Mouse (Mus musculus) layer of hippocampus, postnatal 14 days (tissue): ENCODE data around the gene Fosb. TPM values are rescaled to one million over a fixed set of nuclear protein-coding genes. Genes with fewer than 3 reads are reported as not detected.

Experiments used
- DNase-seq, 2 experiments: peaks; one replicate each; pipeline ENCODE4 v3.0.0; 2021 to 2022; ENCODE audit warnings: low spot score in 2 of 2, mixed read lengths in 1 of 2
- total RNA-seq, 2 experiments: library from RNA; stranded (reverse); gene quantifications; 2 replicates each; pipeline ENCODE4 v1.2.3; 2021

The Fosb gene
- total RNA-seq, 2 experiments from 2014 or later: 6.1 to 6.5 TPM

GRCm38 (mm10) chr7:19307739-19308453 is 2.0 kb downstream of the Fosb start:
- peak in 1 of 2 experiments; percentile 77 for DNase-seq

- DNase-seq: no peak
These were observed 2.8 kb downstream of the Fosb start for GRCm38 (mm10) chr7:19306819-19307738.

DNA sequence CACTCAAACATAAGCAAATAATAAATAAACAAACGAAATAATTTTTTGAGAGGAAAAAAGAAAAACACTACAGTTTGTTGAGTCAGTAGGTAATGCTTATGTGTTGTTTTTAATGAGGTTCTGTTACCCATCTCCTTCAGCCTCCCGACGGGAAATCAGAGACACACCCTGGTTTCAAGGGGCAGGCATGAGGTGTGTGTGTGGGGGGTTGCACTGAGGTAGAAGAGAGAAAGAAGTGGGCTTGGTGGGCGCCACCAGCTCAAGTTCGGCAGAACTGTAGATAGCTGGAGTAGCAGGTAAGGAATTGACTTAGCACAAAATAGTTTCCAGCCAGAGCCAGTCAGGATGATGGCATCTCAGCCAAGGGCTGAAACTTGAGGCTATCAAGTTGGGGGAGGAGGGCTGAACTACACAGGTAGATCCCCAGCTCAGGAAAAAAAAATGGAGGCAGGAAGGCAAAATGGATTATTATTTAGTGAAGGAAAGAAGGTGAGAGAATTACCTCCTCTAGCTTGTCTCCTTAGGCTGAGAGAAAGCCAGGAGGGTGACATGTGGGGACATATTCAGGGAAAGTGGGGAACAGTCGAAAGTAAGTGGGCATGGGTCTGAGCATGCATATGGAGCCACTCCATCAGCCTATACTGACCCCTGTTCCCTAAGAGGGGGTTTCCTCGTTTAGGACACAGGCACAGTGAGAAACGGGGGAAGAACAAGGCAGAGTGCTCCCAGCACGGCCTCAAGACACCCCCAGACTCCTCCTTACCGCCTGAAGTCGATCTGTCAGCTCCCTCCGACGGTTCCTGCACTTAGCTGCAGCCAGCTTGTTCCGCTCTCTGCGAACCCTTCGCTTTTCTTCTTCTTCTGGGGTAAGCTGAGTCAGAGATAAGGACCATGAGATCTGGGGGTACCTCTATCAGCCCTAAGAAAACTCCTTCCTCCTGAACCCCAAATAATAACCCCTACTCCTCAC is 3.8 kb downstream of the Fosb start:
- DNase-seq: no peak

GRCm38 (mm10) chr7:19305413-19305735 is 4.5 kb downstream of the Fosb start:
- DNase-seq: no peak

- no peak for DNase-seq
These were observed 5.1 kb downstream of the Fosb start for GRCm38 (mm10) chr7:19304501-19305412.

DNA sequence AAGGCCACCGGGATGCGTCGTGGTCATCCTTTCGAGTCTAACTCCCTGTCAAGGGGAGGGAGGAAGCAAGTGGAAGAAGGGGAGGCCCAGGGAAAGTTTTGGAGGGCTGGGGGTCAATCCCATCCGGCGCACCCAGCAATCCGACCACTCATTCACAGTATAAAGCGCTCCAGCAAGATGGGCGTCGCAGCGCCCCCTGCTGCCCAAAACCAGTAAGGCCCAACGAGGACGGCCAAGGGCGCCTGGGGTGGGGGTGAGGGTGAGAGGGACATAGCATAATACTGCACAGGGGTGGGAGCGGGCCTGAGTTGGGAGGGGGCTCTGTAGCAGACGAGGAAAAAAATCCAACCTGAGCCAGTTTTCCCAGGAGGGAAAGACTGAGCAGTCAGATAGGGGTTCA is 6.1 kb downstream of the Fosb start:
- peak in 1 of 2 experiments; percentile 59 for DNase-seq

DNA sequence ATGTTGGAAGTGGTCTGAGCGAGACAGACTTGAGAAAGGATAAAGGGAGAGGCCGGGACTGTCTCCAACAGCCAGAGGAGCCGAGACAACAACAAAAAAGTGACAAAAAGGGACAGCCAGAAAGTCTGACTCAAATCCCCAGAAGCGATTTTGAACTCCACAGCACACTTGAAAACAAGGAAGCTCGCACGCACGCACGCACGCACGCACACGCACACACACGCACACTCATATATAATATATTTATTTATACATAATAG is 6.9 kb downstream of the Fosb start:
- no peak for DNase-seq

DNA sequence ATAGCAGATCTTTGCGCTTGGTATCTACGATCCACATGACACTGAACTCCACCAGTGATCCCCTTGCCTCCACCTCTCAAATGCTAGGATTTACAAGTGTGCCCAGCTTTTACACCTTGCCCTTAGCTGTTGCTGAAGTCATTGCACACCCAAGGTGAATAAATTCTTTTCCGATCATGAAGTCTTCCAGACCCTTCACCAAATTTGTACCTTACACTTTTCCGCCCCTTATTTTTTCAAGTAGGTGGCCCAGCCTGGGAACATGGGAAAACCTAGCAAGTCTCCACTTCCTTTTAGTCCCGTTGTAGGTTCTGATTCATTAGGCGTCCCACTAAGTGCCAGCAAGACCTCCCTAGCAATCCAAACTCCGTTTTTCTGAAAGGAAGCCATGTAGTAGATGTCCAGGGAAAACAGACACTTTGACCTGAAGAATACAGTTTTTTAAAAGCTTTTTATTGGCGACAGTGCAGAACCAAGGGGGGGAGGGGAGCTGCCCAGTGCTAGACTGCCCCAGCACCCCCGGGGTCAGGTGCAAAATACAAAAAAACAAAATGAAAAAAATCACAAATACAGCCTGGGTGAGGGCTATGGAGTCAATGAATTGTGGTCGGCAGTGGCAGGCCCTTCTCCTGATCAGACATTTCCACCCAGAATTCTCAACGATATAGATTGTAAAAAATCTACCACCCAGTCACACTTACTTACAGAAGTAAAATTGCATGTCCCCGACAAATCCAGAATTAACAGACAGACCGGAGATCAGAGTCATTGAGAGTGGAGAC is 7.4 kb downstream of the Fosb start:
- no peak for DNase-seq

GRCm38 (mm10) chr7:19301461-19302263 is 8.2 kb downstream of the Fosb start:
- no peak for DNase-seq

- peak; percentile 81 to 86 for DNase-seq
These were observed 9.1 kb downstream of the Fosb start for GRCm38 (mm10) chr7:19300501-19301421.

DNA sequence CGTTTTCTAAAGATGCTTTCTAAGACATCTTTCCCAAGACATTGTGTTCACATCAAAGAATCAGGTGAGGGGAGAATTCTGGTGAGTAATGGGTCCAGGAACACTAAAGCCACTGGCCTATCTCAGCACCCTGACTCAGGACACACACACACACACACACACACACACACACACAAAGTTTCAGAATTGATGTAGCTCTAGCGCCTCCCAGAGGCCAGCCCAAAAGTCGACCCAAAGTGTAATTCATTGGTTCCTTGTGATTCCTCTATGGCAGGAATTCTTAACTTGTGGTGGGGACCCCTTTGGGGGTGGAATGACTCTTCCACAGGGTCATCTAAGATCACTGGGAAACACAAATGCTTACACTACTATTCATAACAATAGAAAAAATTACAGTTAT is 10.7 kb downstream of the Fosb start:
- peak in 1 of 2 experiments; percentile 52 for DNase-seq

DNA sequence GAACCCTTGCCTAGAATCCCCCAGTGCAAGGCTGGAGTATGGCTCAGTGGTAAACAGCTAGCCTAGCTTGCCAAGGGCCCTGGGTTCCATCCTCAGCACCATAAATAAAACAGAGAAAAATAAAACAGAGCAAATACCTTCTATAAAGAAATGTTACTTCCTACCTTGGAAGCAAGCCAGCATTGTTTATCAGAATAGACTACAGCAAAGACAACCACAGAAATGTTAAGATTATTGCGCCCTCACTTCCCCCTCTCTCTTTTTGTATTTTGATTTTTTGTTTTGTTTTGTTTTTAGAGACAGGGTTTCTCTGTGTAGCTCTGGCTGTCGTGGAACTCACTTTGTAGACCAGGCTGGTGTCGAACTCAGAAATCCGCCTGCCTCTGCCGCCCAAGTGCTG is 12.1 kb downstream of the Fosb start:
- DNase-seq: no peak

DNA sequence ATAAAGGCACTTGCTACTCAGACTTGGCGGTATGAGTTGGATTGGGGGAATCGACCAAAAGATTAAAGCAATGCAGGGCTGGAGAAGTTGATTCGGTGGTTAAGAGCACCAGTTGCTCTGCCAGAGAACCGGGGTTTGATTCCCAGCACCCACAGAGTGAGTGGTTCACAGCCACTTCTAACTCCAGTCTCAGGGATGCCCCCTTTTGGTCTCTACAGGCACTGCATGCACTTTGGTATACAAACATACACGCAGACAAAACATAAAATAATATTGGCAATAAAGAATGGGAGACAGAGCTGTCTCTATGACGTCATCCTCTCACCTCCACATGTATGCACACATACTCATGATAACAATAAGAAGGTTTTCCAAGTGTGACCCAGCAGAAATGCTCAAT is 12.8 kb downstream of the Fosb start:
- no peak for DNase-seq

DNA sequence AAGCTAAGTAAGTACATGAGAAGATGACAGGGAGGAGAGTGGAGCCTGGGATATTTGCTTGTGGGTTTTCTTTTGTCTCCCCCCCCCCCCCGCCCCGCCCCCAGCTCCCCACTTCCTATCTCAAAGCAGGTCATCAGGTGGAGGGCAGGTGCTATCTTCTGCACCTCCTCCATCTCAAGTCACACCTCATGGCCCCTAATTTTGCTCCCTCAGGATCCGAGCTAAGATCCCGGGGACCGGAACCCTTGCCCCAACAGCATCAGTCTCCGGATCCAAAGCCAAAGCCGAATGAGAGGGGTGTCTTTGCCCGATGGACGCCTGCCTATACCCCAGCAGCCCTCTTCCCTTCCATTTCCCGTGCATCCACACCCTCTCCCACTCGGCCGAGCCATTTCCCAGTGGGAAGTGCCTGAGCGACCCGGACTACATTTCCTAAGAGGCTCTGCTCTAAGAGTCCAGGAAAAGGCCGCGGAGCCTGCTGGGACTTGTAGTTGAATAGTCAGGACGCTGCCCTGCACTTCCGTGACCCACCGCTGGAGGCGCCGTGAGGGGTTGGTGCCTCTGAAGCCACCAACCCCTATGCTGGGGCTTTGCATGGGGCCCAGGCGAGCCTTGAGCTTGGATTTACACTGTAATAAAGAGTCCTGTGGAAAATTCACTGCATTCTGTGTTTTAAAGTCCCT is 14.2 kb downstream of the Fosb start:
- peak; percentile 94 to 97 for DNase-seq

DNA sequence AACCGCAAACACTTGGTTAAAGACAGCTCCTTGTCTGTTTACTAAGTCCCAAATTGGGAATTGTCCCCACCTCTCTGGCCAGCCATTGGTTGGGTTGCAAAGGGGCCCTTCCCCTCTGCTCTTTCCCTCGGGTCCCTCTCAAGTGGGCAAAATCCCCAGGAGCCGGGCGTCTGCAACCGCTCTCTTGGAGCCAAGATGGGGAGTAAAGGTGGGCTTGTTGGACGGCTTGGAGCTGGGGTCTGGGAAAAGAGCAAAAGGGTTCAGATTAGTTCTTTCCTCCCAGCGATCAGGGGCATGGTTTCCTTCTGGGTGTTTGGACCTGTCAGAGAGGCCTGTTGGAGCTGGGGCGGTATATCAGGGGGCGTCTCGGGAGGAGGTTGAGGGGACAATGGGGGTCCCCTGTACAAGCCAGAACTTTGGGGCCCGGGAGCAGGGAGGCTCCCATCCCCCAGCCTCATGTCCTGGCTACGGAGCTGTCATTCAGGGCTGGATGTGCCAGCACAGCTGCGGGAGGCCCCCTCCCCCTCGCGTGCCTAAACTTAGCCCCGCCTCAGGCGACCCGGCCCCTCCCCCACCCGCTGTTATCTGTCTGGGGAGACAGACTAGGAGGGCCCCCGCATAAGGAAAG is 18.8 kb downstream of the Fosb start:
- no peak for DNase-seq

DNA sequence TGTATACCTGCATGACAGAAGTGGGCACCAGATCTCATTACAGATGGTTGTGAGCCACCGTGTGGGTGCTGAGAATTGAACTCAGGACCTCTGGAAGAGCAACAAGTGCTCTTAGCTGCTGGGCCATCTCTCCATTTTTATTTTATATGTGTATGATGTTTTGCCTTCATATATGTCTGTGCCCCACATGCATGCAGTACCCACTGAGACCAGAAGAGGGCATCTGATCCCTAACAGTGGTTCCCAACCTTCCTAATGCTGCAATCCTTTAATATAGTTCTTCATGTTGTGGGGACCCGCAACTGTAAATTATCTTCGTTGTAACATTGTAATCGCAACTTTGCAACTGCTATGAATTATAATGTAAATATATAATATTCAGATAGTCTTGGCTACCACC is 25.1 kb downstream of the Fosb start:
- DNase-seq: peak; percentile 53 to 68

GRCm38 (mm10) chr7:19283406-19283804 is 26.4 kb downstream of the Fosb start:
- DNase-seq: peak in 1 of 2 experiments; percentile 36
